Mouse (Mus musculus): ENCODE results near the gene Itgal.
"Not testable (repeated sequence)": the region's sequence is repeated elsewhere in the genome, so short reads cannot be mapped to it uniquely, and the experiment has no call there.

Gene Itgal

GRCm38 (mm10) chr7:127296098-127296497, at the start of gene Itgal:
TSS of gene Itgal (plus strand) at chr7:127296260.
- DNase-seq (ENCODE audit: low read depth, low spot score): no peak

GRCm38 (mm10) chr7:127250511-127250910, 45.5 kb upstream of the Itgal start:
- DNase-seq (ENCODE audit: low read depth, low spot score): not testable (repeated sequence)

GRCm38 (mm10) chr7:127252414-127252813, 43.6 kb upstream of the Itgal start:
- peak; percentile 42 for DNase-seq (ENCODE audit: low read depth, low spot score)

- DNase-seq (ENCODE audit: low read depth, low spot score): no peak
Measured at GRCm38 (mm10) chr7:127253341-127253740, 42.7 kb upstream of the Itgal start.

- peak; percentile 99 for DNase-seq (ENCODE audit: low read depth, low spot score)
Measured at GRCm38 (mm10) chr7:127253821-127254769, 42.0 kb upstream of the Itgal start.

- DNase-seq (ENCODE audit: low read depth, low spot score): no peak
Measured at GRCm38 (mm10) chr7:127255008-127255407, 41.1 kb upstream of the Itgal start.

- DNase-seq (ENCODE audit: low read depth, low spot score): no peak
Measured at GRCm38 (mm10) chr7:127255965-127256364, 40.1 kb upstream of the Itgal start.

GRCm38 (mm10) chr7:127256518-127256917, 39.5 kb upstream of the Itgal start:
- DNase-seq (ENCODE audit: low read depth, low spot score): no peak

- DNase-seq (ENCODE audit: low read depth, low spot score): no peak
Measured at GRCm38 (mm10) chr7:127259186-127259905, 36.7 kb upstream of the Itgal start.

- peak; percentile 99 for DNase-seq (ENCODE audit: low read depth, low spot score)
Measured at GRCm38 (mm10) chr7:127260309-127261111, 35.5 kb upstream of the Itgal start, which contains the start of gene Dctpp1. TSS of gene Dctpp1 (minus strand) at chr7:127260709.

GRCm38 (mm10) chr7:127262218-127262961, 33.7 kb upstream of the Itgal start:
- no peak for DNase-seq (ENCODE audit: low read depth, low spot score)

- no peak for DNase-seq (ENCODE audit: low read depth, low spot score)
Measured at GRCm38 (mm10) chr7:127263526-127263925, 32.5 kb upstream of the Itgal start.

- DNase-seq (ENCODE audit: low read depth, low spot score): no peak
Measured at GRCm38 (mm10) chr7:127270256-127270655, 25.8 kb upstream of the Itgal start.

- no peak for DNase-seq (ENCODE audit: low read depth, low spot score)
Measured at GRCm38 (mm10) chr7:127270666-127271065, 25.4 kb upstream of the Itgal start.

GRCm38 (mm10) chr7:127271093-127271492, 25.0 kb upstream of the Itgal start:
- no peak for DNase-seq (ENCODE audit: low read depth, low spot score)

GRCm38 (mm10) chr7:127272566-127272965, 23.5 kb upstream of the Itgal start:
- no peak for DNase-seq (ENCODE audit: low read depth, low spot score)

- DNase-seq (ENCODE audit: low read depth, low spot score): peak; percentile 24
Measured at GRCm38 (mm10) chr7:127273118-127273923, 22.7 kb upstream of the Itgal start.

- peak; percentile 97 for DNase-seq (ENCODE audit: low read depth, low spot score)
Measured at GRCm38 (mm10) chr7:127273925-127274789, 21.9 kb upstream of the Itgal start, which contains the start of gene Sephs2. TSS of gene Sephs2 (minus strand) at chr7:127274055.

- DNase-seq (ENCODE audit: low read depth, low spot score): no peak
Measured at GRCm38 (mm10) chr7:127276519-127276961, 19.5 kb upstream of the Itgal start.
